Mouse (Mus musculus): ENCODE measurements around the gene Atp2b2. TPM values are rescaled to one million over a fixed set of nuclear protein-coding genes. Genes with fewer than 3 reads are reported as not detected.

The Atp2b2 gene
- total and polyA plus RNA-seq, 3 experiments: 0.04 TPM; not detected in 2

GRCm38 (mm10) chr6:113920466-113920865 lies 121.9 kb downstream of the Atp2b2 start:
- no peak overlapping the region for H3K27ac ChIP-seq (ENCODE audit: control insufficient read depth, low read depth, low read length)
- no peak overlapping the region for H3K9ac ChIP-seq (ENCODE audit: control insufficient read depth, low read depth, low read length, poor library complexity, severe bottlenecking)
- DNase-seq (ENCODE audit: low read depth, low spot score): no peak
- TF ChIP-seq TAL1 (IDR thresholded peaks at IDR 0.05; ENCODE audit: low read length): no peak
- TF ChIP-seq E2F4 (IDR thresholded peaks at IDR 0.05; ENCODE audit: borderline replicate concordance, low read depth, low read length): no peak
- no peak for TF ChIP-seq ZKSCAN1 (IDR thresholded peaks at IDR 0.05; ENCODE audit: low read depth, low read length)
- no peak for TF ChIP-seq CHD2 (IDR thresholded peaks at IDR 0.05; ENCODE audit: low read length)
- no peak for TF ChIP-seq CTCF (IDR thresholded peaks at IDR 0.05 in 2 of 3, conservative IDR thresholded peaks at IDR 0.05 in 1 of 3; ENCODE audit: control insufficient read depth in 1 of 3, insufficient read depth in 1 of 3, low read depth in 2 of 3, low read length in 3 of 3, poor library complexity in 1 of 3, severe bottlenecking in 1 of 3)
- no peak for TF ChIP-seq TCF12 (IDR thresholded peaks at IDR 0.05; ENCODE audit: low read depth, low read length)
- TF ChIP-seq ZC3H11A (IDR thresholded peaks at IDR 0.05; ENCODE audit: low read depth, low read length): no peak
- TF ChIP-seq UBTF (IDR thresholded peaks at IDR 0.05; ENCODE audit: borderline replicate concordance, insufficient read depth, low read depth, low read length): no peak
- TF ChIP-seq MAX (IDR thresholded peaks at IDR 0.05; ENCODE audit: low read length): no peak
- no peak for TF ChIP-seq RAD21 (IDR thresholded peaks at IDR 0.05; ENCODE audit: low read depth, low read length)
- TF ChIP-seq GABPA (IDR thresholded peaks at IDR 0.05; ENCODE audit: low read depth, low read length): no peak
- TF ChIP-seq MXI1 (IDR thresholded peaks at IDR 0.05; ENCODE audit: low read depth, low read length): no peak
- no peak for TF ChIP-seq BHLHE40 (IDR thresholded peaks at IDR 0.05; ENCODE audit: borderline replicate concordance, low read depth, low read length)
- TF ChIP-seq RCOR1 (IDR thresholded peaks at IDR 0.05; ENCODE audit: low read depth, low read length): no peak
- no peak for TF ChIP-seq POLR2AphosphoS2 (IDR thresholded peaks at IDR 0.05; ENCODE audit: low read length)
- TF ChIP-seq USF1 (IDR thresholded peaks at IDR 0.05; ENCODE audit: low read depth, low read length): no peak
- TF ChIP-seq MYB (IDR thresholded peaks at IDR 0.05; ENCODE audit: low read depth, low read length): no peak
- no peak for TF ChIP-seq HCFC1 (IDR thresholded peaks at IDR 0.05; ENCODE audit: low read depth, low read length)
- TF ChIP-seq MAFK (IDR thresholded peaks at IDR 0.05; ENCODE audit: borderline replicate concordance, low read depth, low read length): no peak
- no peaks in the 10 kb centered on the region for H3K27me3 ChIP-seq (ENCODE audit: control insufficient read depth in 1 of 2, insufficient read depth in 2 of 2, low read length in 2 of 2)
- no peaks in the 10 kb centered on the region for H3K4me1 ChIP-seq (ENCODE audit: control insufficient read depth in 1 of 2, insufficient read depth in 2 of 2, low read length in 2 of 2)
- H3K36me3 ChIP-seq (ENCODE audit: control insufficient read depth in 1 of 2, insufficient read depth in 2 of 2, low read length in 2 of 2): no peaks in the 10 kb centered on the region
- no peak overlapping the region for H3K4me3 ChIP-seq (ENCODE audit: control insufficient read depth in 1 of 2, insufficient read depth in 1 of 2, low read depth in 2 of 2, low read length in 2 of 2)
- no peaks in the 10 kb centered on the region for H3K79me2 ChIP-seq (ENCODE audit: control insufficient read depth, insufficient read depth, low read length, poor library complexity)
- no peaks in the 10 kb centered on the region for H3K9me3 ChIP-seq (replicated peaks; ENCODE audit: insufficient read depth, low read length)

GRCm38 (mm10) chr6:113912753-113913152 lies 129.7 kb downstream of the Atp2b2 start:
- no peak overlapping the region for H3K9ac ChIP-seq (ENCODE audit: control insufficient read depth, low read depth, low read length, poor library complexity, severe bottlenecking)
- no peaks in the 10 kb centered on the region for H3K79me2 ChIP-seq (ENCODE audit: control insufficient read depth, insufficient read depth, low read length, poor library complexity)
- H3K4me3 ChIP-seq (ENCODE audit: control insufficient read depth in 1 of 2, insufficient read depth in 1 of 2, low read depth in 2 of 2, low read length in 2 of 2): no peak overlapping the region
- no peak for TF ChIP-seq CTCF (IDR thresholded peaks at IDR 0.05 in 2 of 3, conservative IDR thresholded peaks at IDR 0.05 in 1 of 3; ENCODE audit: control insufficient read depth in 1 of 3, insufficient read depth in 1 of 3, low read depth in 2 of 3, low read length in 3 of 3, poor library complexity in 1 of 3, severe bottlenecking in 1 of 3)
- TF ChIP-seq ELF1 (IDR thresholded peaks at IDR 0.05; ENCODE audit: low read depth, low read length): no peak
- no peak for TF ChIP-seq GABPA (IDR thresholded peaks at IDR 0.05; ENCODE audit: low read depth, low read length)
- no peak for TF ChIP-seq TCF12 (IDR thresholded peaks at IDR 0.05; ENCODE audit: low read depth, low read length)
- TF ChIP-seq SMC3 (IDR thresholded peaks at IDR 0.05; ENCODE audit: low read depth, low read length): no peak
- TF ChIP-seq NELFE (IDR thresholded peaks at IDR 0.05; ENCODE audit: low read depth, low read length): no peak
- no peak for TF ChIP-seq ZC3H11A (IDR thresholded peaks at IDR 0.05; ENCODE audit: low read depth, low read length)
- TF ChIP-seq USF2 (IDR thresholded peaks at IDR 0.05; ENCODE audit: borderline replicate concordance in 1 of 2, insufficient read depth in 1 of 2, low read depth in 1 of 2, low read length in 2 of 2): no peak
- TF ChIP-seq SIN3A (IDR thresholded peaks at IDR 0.05; ENCODE audit: low read length): no peak
- no peak for TF ChIP-seq MAFK (IDR thresholded peaks at IDR 0.05; ENCODE audit: borderline replicate concordance, low read depth, low read length)
- TF ChIP-seq GATA1 (IDR thresholded peaks at IDR 0.05; ENCODE audit: low read depth, low read length): no peak
- TF ChIP-seq MAX (IDR thresholded peaks at IDR 0.05; ENCODE audit: low read length): no peak
- no peak for TF ChIP-seq POLR2A (IDR thresholded peaks at IDR 0.05; ENCODE audit: control insufficient read depth in 1 of 2, insufficient read depth in 1 of 2, low read depth in 1 of 2, low read length in 2 of 2, poor library complexity in 1 of 2)
- TF ChIP-seq MEF2A (IDR thresholded peaks at IDR 0.05; ENCODE audit: extremely low read depth, insufficient replicate concordance, low read depth, low read length, poor library complexity, severe bottlenecking): no peak
- TF ChIP-seq HCFC1 (IDR thresholded peaks at IDR 0.05; ENCODE audit: low read depth, low read length): no peak
- no peak for TF ChIP-seq NRF1 (IDR thresholded peaks at IDR 0.05; ENCODE audit: insufficient read depth, low read depth, low read length, poor library complexity, severe bottlenecking)
- H3K36me3 ChIP-seq (ENCODE audit: control insufficient read depth in 1 of 2, insufficient read depth in 2 of 2, low read length in 2 of 2): no peaks in the 10 kb centered on the region
- no peak for DNase-seq (ENCODE audit: low read depth, low spot score)
- no peaks in the 10 kb centered on the region for H3K4me1 ChIP-seq (ENCODE audit: control insufficient read depth in 1 of 2, insufficient read depth in 2 of 2, low read length in 2 of 2)
- H3K27ac ChIP-seq (ENCODE audit: control insufficient read depth, low read depth, low read length): no peak overlapping the region
- no peaks in the 10 kb centered on the region for H3K9me3 ChIP-seq (replicated peaks; ENCODE audit: insufficient read depth, low read length)
- H3K27me3 ChIP-seq (ENCODE audit: control insufficient read depth in 1 of 2, insufficient read depth in 2 of 2, low read length in 2 of 2): no peaks in the 10 kb centered on the region

Measured in MEL (cell line).